Mouse (Mus musculus): ENCODE measurements at regions not wholly inside any gene's neighbourhood (a gene's known extent, or its start where the extent isn't known, plus 50 kb on each side); places are given as distances from the start of the nearest gene placed in this dataset.
A peak's percentile ranks its signal among the peaks of the same experiment; 100 is the strongest.

DNA sequence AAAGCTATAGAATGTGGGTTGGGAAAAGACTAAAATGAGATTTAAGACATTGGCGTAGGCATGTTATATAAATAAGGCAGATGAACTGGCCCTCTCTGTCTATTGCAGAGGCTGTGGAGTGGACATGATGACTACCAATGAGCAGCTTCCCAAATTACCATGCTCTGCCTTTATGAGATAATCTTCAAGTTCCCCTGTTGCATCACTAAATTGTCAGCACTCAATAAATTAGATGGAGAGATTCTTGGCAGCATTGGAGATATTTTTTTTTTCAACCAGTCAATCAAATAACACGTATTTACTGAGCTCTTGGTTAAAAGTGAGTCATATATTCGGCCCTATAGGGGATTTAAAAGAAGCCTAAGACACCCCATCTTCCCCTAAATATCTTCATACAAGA lies 91.6 kb upstream of the Spag17 start:
- H3K4me2 ChIP-seq (replicated peaks; ENCODE audit: low read depth, low read length, severe bottlenecking) = no peak overlapping the region
- no peaks in the 10 kb centered on the region for H3K36me3 ChIP-seq (ENCODE audit: control insufficient read depth, insufficient read depth, low read length)
- ATAC-seq (ENCODE audit: low FRiP score, low read depth) = no peak
- H3K4me3 ChIP-seq (replicated peaks; ENCODE audit: low read length) = no peak overlapping the region
- TF ChIP-seq POLR2A (IDR thresholded peaks at IDR 0.05; ENCODE audit: borderline replicate concordance, extremely low read depth, insufficient read depth, insufficient read length) = no peak
- peaks cover 16% of the 10 kb centered on the region for H3K4me1 ChIP-seq (ENCODE audit: control insufficient read depth, insufficient read depth, low read length)
- no peaks in the 10 kb centered on the region for H3K27me3 ChIP-seq (ENCODE audit: control insufficient read depth, insufficient read depth, low read length)
- no peak for DNase-seq (ENCODE audit: low spot score)
- H3K9me3 ChIP-seq (ENCODE audit: control insufficient read depth, low read length) = no peaks in the 10 kb centered on the region
- H3K9ac ChIP-seq (ENCODE audit: low read depth, low read length, severe bottlenecking) = no peak overlapping the region
- H3K27ac ChIP-seq (replicated peaks; ENCODE audit: low read depth, low read length) = no peak overlapping the region
- WGBS = 72% methylated on average over 3 of the region's 3 CpGs

DNA sequence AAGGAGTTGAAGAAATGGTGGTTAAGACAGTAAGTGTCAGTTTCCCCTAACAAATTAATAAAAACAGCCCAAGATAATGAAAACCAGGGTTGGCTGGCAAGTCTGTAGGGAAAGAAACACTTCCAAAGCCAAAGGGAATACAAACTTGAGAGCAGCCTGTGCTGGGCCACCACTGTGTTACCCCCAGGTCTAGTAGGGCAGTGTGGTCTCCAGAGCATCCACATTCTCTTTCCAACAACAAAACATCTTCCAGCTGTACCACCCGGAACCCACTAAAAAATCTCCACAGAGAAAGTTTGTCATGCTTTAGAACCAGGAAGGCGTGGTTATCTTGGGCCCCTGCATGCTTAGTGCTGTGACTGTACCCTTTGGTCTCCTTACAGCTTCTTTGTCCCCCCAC lies 89.4 kb upstream of the Spag17 start:
- no peak for TF ChIP-seq POLR2A (IDR thresholded peaks at IDR 0.05; ENCODE audit: borderline replicate concordance, extremely low read depth, insufficient read depth, insufficient read length)
- DNase-seq (ENCODE audit: low spot score) (no peak), ATAC-seq (ENCODE audit: low FRiP score, low read depth) (no peak)
- no peak overlapping the region for H3K4me2 ChIP-seq (replicated peaks; ENCODE audit: low read depth, low read length, severe bottlenecking)
- peaks cover 15% of the 10 kb centered on the region for H3K4me1 ChIP-seq (ENCODE audit: control insufficient read depth, insufficient read depth, low read length)
- H3K36me3 ChIP-seq (ENCODE audit: control insufficient read depth, insufficient read depth, low read length) = no peaks in the 10 kb centered on the region
- no peak overlapping the region for H3K9ac ChIP-seq (ENCODE audit: low read depth, low read length, severe bottlenecking)
- no peaks in the 10 kb centered on the region for H3K27me3 ChIP-seq (ENCODE audit: control insufficient read depth, insufficient read depth, low read length)
- H3K27ac ChIP-seq (replicated peaks; ENCODE audit: low read depth, low read length) = no peak overlapping the region
- H3K4me3 ChIP-seq (replicated peaks; ENCODE audit: low read length) = no peak overlapping the region
- WGBS = 84% methylated on average over 2 of the region's 2 CpGs
- H3K9me3 ChIP-seq (ENCODE audit: control insufficient read depth, low read length) = no peaks in the 10 kb centered on the region

DNA sequence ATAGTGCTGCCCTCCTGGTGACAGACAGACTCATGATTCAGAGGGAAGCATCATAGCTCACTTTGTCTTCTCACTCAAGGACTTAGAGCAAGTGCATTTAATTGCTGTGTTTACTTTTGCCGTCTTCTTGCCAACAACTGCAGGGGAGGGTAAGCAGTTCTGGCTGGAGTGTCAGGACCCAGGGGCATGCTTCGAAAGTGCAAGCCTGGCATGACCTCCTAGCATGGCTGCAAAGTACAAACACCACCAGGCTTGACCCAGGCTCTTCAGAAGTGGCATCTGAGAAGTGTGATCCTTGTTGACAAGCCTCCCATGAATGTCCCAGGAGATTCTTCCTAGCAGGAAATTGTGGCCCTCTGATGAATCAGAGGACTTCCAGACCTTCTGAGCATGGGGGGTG lies 87.4 kb upstream of the Spag17 start:
- DNase-seq (ENCODE audit: low spot score) (no peak), ATAC-seq (ENCODE audit: low FRiP score, low read depth) (no peak)
- Histone ChIP-seq H3K27ac (replicated peaks; ENCODE audit: low read depth, low read length) (no peak overlapping the region), H3K9ac (ENCODE audit: low read depth, low read length, severe bottlenecking) (no peak overlapping the region), H3K4me1 (ENCODE audit: control insufficient read depth, insufficient read depth, low read length) (peaks cover 4% of the 10 kb centered on the region), H3K36me3 (ENCODE audit: control insufficient read depth, insufficient read depth, low read length) (no peaks in the 10 kb centered on the region), H3K4me2 (replicated peaks; ENCODE audit: low read depth, low read length, severe bottlenecking) (no peak overlapping the region), H3K9me3 (ENCODE audit: control insufficient read depth, low read length) (no peaks in the 10 kb centered on the region), H3K4me3 (replicated peaks; ENCODE audit: low read length) (no peak overlapping the region), H3K27me3 (ENCODE audit: control insufficient read depth, insufficient read depth, low read length) (no peaks in the 10 kb centered on the region)
- 54% methylated on average over 2 of the region's 2 CpGs for WGBS
- no peak for TF ChIP-seq POLR2A (IDR thresholded peaks at IDR 0.05; ENCODE audit: borderline replicate concordance, extremely low read depth, insufficient read depth, insufficient read length)

DNA sequence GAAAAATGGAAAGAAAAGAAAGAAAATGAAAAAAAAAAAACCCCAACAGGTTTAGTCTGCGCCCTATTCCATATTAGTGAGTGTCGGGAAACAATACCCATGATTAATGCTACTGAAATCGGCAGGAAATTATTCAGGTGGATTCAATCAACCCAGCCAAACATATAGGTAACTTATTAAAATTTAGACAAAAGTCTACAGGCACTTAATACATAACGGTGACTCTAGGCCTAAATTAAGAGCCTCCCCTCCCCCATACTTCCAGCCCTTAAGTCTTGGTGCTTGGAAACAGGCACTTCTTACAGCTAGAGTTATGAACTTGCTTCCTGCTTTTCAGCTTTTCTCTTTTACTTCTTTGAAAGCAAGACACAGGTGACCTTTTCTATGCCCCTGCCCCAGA lies 74.7 kb upstream of the Spag17 start:
- Histone ChIP-seq H3K4me1 (ENCODE audit: control insufficient read depth, insufficient read depth, low read length) (peaks cover 3% of the 10 kb centered on the region; the same call in 1 of the 2 replicates), H3K9ac (ENCODE audit: low read depth, low read length, severe bottlenecking) (no peak overlapping the region), H3K27me3 (ENCODE audit: control insufficient read depth, insufficient read depth, low read length) (no peaks in the 10 kb centered on the region), H3K36me3 (ENCODE audit: control insufficient read depth, insufficient read depth, low read length) (no peaks in the 10 kb centered on the region), H3K4me2 (replicated peaks; ENCODE audit: low read depth, low read length, severe bottlenecking) (no peak overlapping the region), H3K27ac (replicated peaks; ENCODE audit: low read depth, low read length) (no peak overlapping the region), H3K9me3 (ENCODE audit: control insufficient read depth, low read length) (no peaks in the 10 kb centered on the region), H3K4me3 (replicated peaks; ENCODE audit: low read length) (no peak overlapping the region)
- TF ChIP-seq POLR2A (IDR thresholded peaks at IDR 0.05; ENCODE audit: borderline replicate concordance, extremely low read depth, insufficient read depth, insufficient read length) = no peak
- DNase-seq (ENCODE audit: low spot score) (no peak), ATAC-seq (ENCODE audit: low FRiP score, low read depth) (no peak)
- 39% methylated on average over 4 of the region's 4 CpGs for WGBS

DNA sequence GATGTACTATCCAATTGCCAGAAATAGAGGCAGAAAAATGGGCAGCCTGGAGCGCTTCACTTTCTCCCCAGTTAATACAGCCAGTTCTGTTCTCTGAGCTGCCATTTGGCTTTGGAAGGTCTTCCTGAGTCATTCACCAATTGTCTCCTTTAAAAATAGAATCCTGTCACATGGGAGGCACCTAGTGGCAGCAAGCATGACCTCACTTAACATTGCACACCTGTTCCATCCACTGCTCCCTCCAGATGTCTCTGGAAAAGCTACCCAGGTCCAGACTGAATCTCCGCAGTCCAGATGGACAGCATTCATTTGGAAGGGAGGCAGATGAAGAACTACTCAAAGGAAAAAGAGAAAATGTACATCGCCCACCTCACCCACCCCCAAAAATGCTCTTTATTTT lies 73.9 kb upstream of the Spag17 start:
- Histone ChIP-seq H3K9me3 (ENCODE audit: control insufficient read depth, low read length) (no peaks in the 10 kb centered on the region), H3K9ac (ENCODE audit: low read depth, low read length, severe bottlenecking) (no peak overlapping the region), H3K36me3 (ENCODE audit: control insufficient read depth, insufficient read depth, low read length) (no peaks in the 10 kb centered on the region), H3K4me3 (replicated peaks; ENCODE audit: low read length) (no peak overlapping the region), H3K4me1 (ENCODE audit: control insufficient read depth, insufficient read depth, low read length) (peaks cover 3% of the 10 kb centered on the region; the same call in 1 of the 2 replicates), H3K27me3 (ENCODE audit: control insufficient read depth, insufficient read depth, low read length) (no peaks in the 10 kb centered on the region), H3K4me2 (replicated peaks; ENCODE audit: low read depth, low read length, severe bottlenecking) (no peak overlapping the region), H3K27ac (replicated peaks; ENCODE audit: low read depth, low read length) (no peak overlapping the region)
- no peak for DNase-seq (ENCODE audit: low spot score)
- ATAC-seq (ENCODE audit: low FRiP score, low read depth) = 0 out of 2 replicates have a peak, but pooled peaks have one; percentile 41
- WGBS = 62% methylated on average over 3 of the region's 3 CpGs
- no peak for TF ChIP-seq POLR2A (IDR thresholded peaks at IDR 0.05; ENCODE audit: borderline replicate concordance, extremely low read depth, insufficient read depth, insufficient read length)

DNA sequence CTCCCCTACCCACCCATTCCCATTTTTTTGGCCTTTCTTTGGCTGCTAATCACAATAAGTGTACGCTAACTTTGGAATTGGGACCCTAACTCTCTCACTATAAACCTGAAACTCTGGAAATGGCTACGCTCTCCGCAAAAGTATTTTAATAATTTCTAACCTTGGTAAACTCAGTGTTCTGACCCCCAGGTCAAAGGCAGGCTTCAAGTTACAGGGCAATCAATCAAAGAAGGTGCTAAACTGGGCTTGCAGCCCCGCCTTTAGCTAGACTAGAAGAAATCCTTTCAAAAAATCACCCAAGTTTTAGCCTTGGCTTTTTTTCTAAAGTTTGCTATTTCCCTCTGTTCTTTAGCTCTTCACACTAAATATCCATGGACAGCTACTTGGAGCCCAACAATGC lies 72.4 kb upstream of the Spag17 start:
- no peak overlapping the region for H3K9ac ChIP-seq (ENCODE audit: low read depth, low read length, severe bottlenecking)
- DNase-seq (ENCODE audit: low spot score) = no peak

More for the DNA sequence above, 72.4 kb upstream of the Spag17 start:
- H3K9me3 ChIP-seq (ENCODE audit: control insufficient read depth, low read length) = no peaks in the 10 kb centered on the region
- H3K27me3 ChIP-seq (ENCODE audit: control insufficient read depth, insufficient read depth, low read length) = no peaks in the 10 kb centered on the region
- H3K4me3 ChIP-seq (replicated peaks; ENCODE audit: low read length) = no peak overlapping the region
- no peak for TF ChIP-seq POLR2A (IDR thresholded peaks at IDR 0.05; ENCODE audit: borderline replicate concordance, extremely low read depth, insufficient read depth, insufficient read length)
- 47% methylated on average over 4 of the region's 4 CpGs for WGBS
- H3K4me1 ChIP-seq (ENCODE audit: control insufficient read depth, insufficient read depth, low read length) = peaks cover 3% of the 10 kb centered on the region; the same call in 1 of the 2 replicates
- ATAC-seq (ENCODE audit: low FRiP score, low read depth) = no peak
- no peaks in the 10 kb centered on the region for H3K36me3 ChIP-seq (ENCODE audit: control insufficient read depth, insufficient read depth, low read length)
- no peak overlapping the region for H3K27ac ChIP-seq (replicated peaks; ENCODE audit: low read depth, low read length)
- no peak overlapping the region for H3K4me2 ChIP-seq (replicated peaks; ENCODE audit: low read depth, low read length, severe bottlenecking)

All from limb, embryonic 14.5 days (tissue).